Mouse (Mus musculus): ENCODE measurements around the gene Mab21l1. TPM values are rescaled to one million over a fixed set of nuclear protein-coding genes. Genes with fewer than 3 reads are reported as not detected.

Mab21l1 gene
- total RNA-seq, 2 experiments from 2014 or later, result 0.96 to 1.7 TPM

GRCm38 (mm10) chr3:55814993-55815625 lies 32.8 kb downstream of the Mab21l1 start:
- no peak for DNase-seq (ENCODE audit: low spot score)

- no peak for DNase-seq (ENCODE audit: low spot score)
Observed at GRCm38 (mm10) chr3:55816096-55816495, 33.8 kb downstream of the Mab21l1 start.

GRCm38 (mm10) chr3:55816638-55817375 lies 34.5 kb downstream of the Mab21l1 start:
- no peak for DNase-seq (ENCODE audit: low spot score)

GRCm38 (mm10) chr3:55818082-55818481 lies 35.8 kb downstream of the Mab21l1 start:
- DNase-seq (ENCODE audit: low spot score), result no peak

- DNase-seq (ENCODE audit: low spot score), result no peak
Observed at GRCm38 (mm10) chr3:55819598-55819997, 37.3 kb downstream of the Mab21l1 start.

- no peak for DNase-seq (ENCODE audit: low spot score)
Observed at GRCm38 (mm10) chr3:55824864-55825263, 42.6 kb downstream of the Mab21l1 start.

GRCm38 (mm10) chr3:55828481-55829256 lies 46.4 kb downstream of the Mab21l1 start:
- DNase-seq (ENCODE audit: low spot score), result no peak

GRCm38 (mm10) chr3:55830226-55830625 lies 47.9 kb downstream of the Mab21l1 start:
- no peak for DNase-seq (ENCODE audit: low spot score)
